Mouse (Mus musculus) MEL (cell line): ENCODE measurements around the gene Rad21l. TPM values are rescaled to one million over a fixed set of nuclear protein-coding genes. Genes with fewer than 3 reads are reported as not detected.

Experiments used
- DNase-seq: peaks from one replicate; pipeline ENCODE4 v3.0.0; 2011; ENCODE audit warnings: low read depth, low spot score
- H3K27ac ChIP-seq: 2 replicates; pipeline ENCODE4 v1.5.1; 2012; ENCODE audit warnings: low read depth, mild to moderate bottlenecking, control low read depth, low read length, moderate library complexity; ENCODE audit not compliant: control insufficient read depth
- H3K27me3 ChIP-seq, 2 experiments: fragments of 150-350 bp in 1 of 2; sonication (generic) in 1 of 2; 2 replicates each; pipeline ENCODE4 v1.6.1; 2012; ENCODE audit warnings: low read length in 2 of 2, mild to moderate bottlenecking in 2 of 2, improper control_type of control experiment in 1 of 2, moderate library complexity in 1 of 2; ENCODE audit not compliant: insufficient read depth in 2 of 2, control insufficient read depth in 1 of 2
- H3K36me3 ChIP-seq, 2 experiments: 2 replicates each; pipeline ENCODE4 v1.6.1; 2012 to 2014; ENCODE audit warnings: low read length in 2 of 2, improper control_type of control experiment in 1 of 2, inconsistent platforms in 1 of 2, mild to moderate bottlenecking in 1 of 2; ENCODE audit not compliant: insufficient read depth in 2 of 2, control insufficient read depth in 1 of 2
- H3K4me1 ChIP-seq, 2 experiments: fragments of 150-350 bp in 1 of 2; sonication (generic) in 1 of 2; 2 replicates each; pipeline ENCODE4 v1.6.1; 2012; ENCODE audit warnings: low read length in 2 of 2, improper control_type of control experiment in 1 of 2, mild to moderate bottlenecking in 1 of 2; ENCODE audit not compliant: insufficient read depth in 2 of 2, control insufficient read depth in 1 of 2
- H3K4me3 ChIP-seq, 2 experiments: fragments of 150-350 bp in 1 of 2; sonication (generic) in 1 of 2; 2 replicates each; pipeline ENCODE4 v1.5.1; 2012; ENCODE audit warnings: low read depth in 2 of 2, low read length in 2 of 2, mild to moderate bottlenecking in 2 of 2, moderate library complexity in 2 of 2, control low read depth in 1 of 2, improper control_type of control experiment in 1 of 2; ENCODE audit not compliant: control insufficient read depth in 1 of 2, insufficient read depth in 1 of 2
- H3K79me2 ChIP-seq: 2 replicates; pipeline ENCODE4 v1.6.1; 2012; ENCODE audit warnings: mild to moderate bottlenecking, low read length, moderate library complexity; ENCODE audit not compliant: control insufficient read depth, poor library complexity, insufficient read depth
- H3K9ac ChIP-seq: 2 replicates; pipeline ENCODE4 v1.6.1; 2012; ENCODE audit warnings: low read depth, mild to moderate bottlenecking, control low read depth, low read length, moderate library complexity; ENCODE audit not compliant: control insufficient read depth, poor library complexity, severe bottlenecking
- H3K9me3 ChIP-seq: fragments of 150-350 bp; sonication (generic); replicated peaks from 2 replicates; pipeline ENCODE4 v1.6.1; 2012; ENCODE audit warnings: mild to moderate bottlenecking, low read length, improper control_type of control experiment, moderate library complexity; ENCODE audit not compliant: insufficient read depth
- BHLHE40 ChIP-seq: IDR thresholded peaks from 2 replicates; pipeline ENCODE4 v1.6.1; 2012; ENCODE audit warnings: low read depth, mild to moderate bottlenecking, inconsistent platforms, low read length, improper control_type of control experiment, borderline replicate concordance
- CHD1 ChIP-seq: IDR thresholded peaks from 2 replicates; pipeline ENCODE4 v1.6.1; 2012; ENCODE audit warnings: low read depth, mild to moderate bottlenecking, inconsistent platforms, low read length, improper control_type of control experiment
- CHD2 ChIP-seq: IDR thresholded peaks from 2 replicates; pipeline ENCODE4 v1.6.1; 2011; ENCODE audit warnings: low read length, improper control_type of control experiment
- ELF1 ChIP-seq: IDR thresholded peaks from 2 replicates; pipeline ENCODE4 v1.6.1; 2014; ENCODE audit warnings: low read depth, mild to moderate bottlenecking, inconsistent platforms, low read length, improper control_type of control experiment, moderate library complexity
- EP300 ChIP-seq, 2 experiments: IDR thresholded peaks; 2 replicates each; pipeline ENCODE4 v1.6.1; 2011; ENCODE audit warnings: improper control_type of control experiment in 2 of 2, low read length in 2 of 2, low read depth in 1 of 2, mild to moderate bottlenecking in 1 of 2
- ETS1 ChIP-seq: IDR thresholded peaks from 2 replicates; pipeline ENCODE4 v1.6.1; 2012; ENCODE audit warnings: low read depth, mild to moderate bottlenecking, inconsistent platforms, low read length, improper control_type of control experiment, moderate library complexity
- GABPA ChIP-seq: IDR thresholded peaks from 2 replicates; pipeline ENCODE4 v1.6.1; 2012; ENCODE audit warnings: low read depth, mild to moderate bottlenecking, inconsistent platforms, low read length, improper control_type of control experiment, moderate library complexity
- GATA1 ChIP-seq: IDR thresholded peaks from 2 replicates; pipeline ENCODE4 v1.6.1; 2011; ENCODE audit warnings: low read depth, low read length, improper control_type of control experiment
- HCFC1 ChIP-seq: IDR thresholded peaks from 2 replicates; pipeline ENCODE4 v1.6.1; 2012; ENCODE audit warnings: low read depth, mild to moderate bottlenecking, inconsistent platforms, low read length, improper control_type of control experiment, moderate library complexity
- JUND ChIP-seq: IDR thresholded peaks from 2 replicates; pipeline ENCODE4 v1.6.1; 2011; ENCODE audit warnings: low read depth, mild to moderate bottlenecking, improper control_type of control experiment, low read length
- KAT2A ChIP-seq: conservative IDR thresholded peaks from 2 replicates; pipeline ENCODE4 v1.6.1; 2012; ENCODE audit warnings: low read depth, low read length, improper control_type of control experiment, inconsistent platforms
- MAX ChIP-seq: IDR thresholded peaks from 2 replicates; pipeline ENCODE4 v1.6.1; 2011; ENCODE audit warnings: low read length, improper control_type of control experiment
- MEF2A ChIP-seq: IDR thresholded peaks from 2 replicates; pipeline ENCODE4 v1.6.1; 2014; ENCODE audit warnings: low read depth, mild to moderate bottlenecking, inconsistent platforms, low read length, improper control_type of control experiment; ENCODE audit not compliant: poor library complexity, insufficient replicate concordance, severe bottlenecking; ENCODE audit errors: extremely low read depth
- MYB ChIP-seq: IDR thresholded peaks from 2 replicates; pipeline ENCODE4 v1.6.1; 2011; ENCODE audit warnings: mild to moderate bottlenecking, low read depth, low read length, improper control_type of control experiment
- MYC ChIP-seq: IDR thresholded peaks from 2 replicates; pipeline ENCODE4 v1.6.1; 2011; ENCODE audit warnings: low read depth, mild to moderate bottlenecking, low read length, improper control_type of control experiment, moderate library complexity
- NELFE ChIP-seq: IDR thresholded peaks from 2 replicates; pipeline ENCODE4 v1.6.1; 2011; ENCODE audit warnings: low read depth, low read length, improper control_type of control experiment
- NRF1 ChIP-seq: IDR thresholded peaks from 2 replicates; pipeline ENCODE4 v1.6.1; 2014; ENCODE audit warnings: low read depth, mild to moderate bottlenecking, inconsistent platforms, low read length, improper control_type of control experiment, moderate library complexity; ENCODE audit not compliant: poor library complexity, insufficient read depth, severe bottlenecking
- POLR2A ChIP-seq, 2 experiments: IDR thresholded peaks; 2 replicates each; pipeline ENCODE4 v1.6.1; 2011 to 2012; ENCODE audit warnings: low read length in 2 of 2, mild to moderate bottlenecking in 2 of 2, control low read depth in 1 of 2, improper control_type of control experiment in 1 of 2, low read depth in 1 of 2, moderate library complexity in 1 of 2; ENCODE audit not compliant: control insufficient read depth in 1 of 2, insufficient read depth in 1 of 2, poor library complexity in 1 of 2
- POLR2AphosphoS5 ChIP-seq: IDR thresholded peaks from 2 replicates; pipeline ENCODE4 v1.6.1; 2012; ENCODE audit warnings: low read depth, borderline replicate concordance, mild to moderate bottlenecking, inconsistent platforms, low read length, moderate library complexity, mixed read lengths
- RAD21 ChIP-seq: IDR thresholded peaks from 2 replicates; pipeline ENCODE4 v1.6.1; 2011; ENCODE audit warnings: mild to moderate bottlenecking, low read depth, low read length, improper control_type of control experiment
- RCOR1 ChIP-seq: IDR thresholded peaks from 2 replicates; pipeline ENCODE4 v1.6.1; 2012; ENCODE audit warnings: low read depth, mild to moderate bottlenecking, inconsistent platforms, low read length, improper control_type of control experiment
- SIN3A ChIP-seq: IDR thresholded peaks from 2 replicates; pipeline ENCODE4 v1.6.1; 2012; ENCODE audit warnings: low read length, improper control_type of control experiment, inconsistent platforms
- TAL1 ChIP-seq: IDR thresholded peaks from 2 replicates; pipeline ENCODE4 v1.6.1; 2012; ENCODE audit warnings: mild to moderate bottlenecking, inconsistent platforms, low read length, moderate library complexity, mixed read lengths
- TBP ChIP-seq: IDR thresholded peaks from 2 replicates; pipeline ENCODE4 v1.8.0; 2011; ENCODE audit warnings: low read depth, low read length, improper control_type of control experiment
- UBTF ChIP-seq: IDR thresholded peaks from 2 replicates; pipeline ENCODE4 v1.6.1; 2012; ENCODE audit warnings: low read depth, mild to moderate bottlenecking, inconsistent platforms, low read length, improper control_type of control experiment, moderate library complexity, borderline replicate concordance; ENCODE audit not compliant: insufficient read depth
- USF2 ChIP-seq, 2 experiments: IDR thresholded peaks; 2 replicates each; pipeline ENCODE4 v1.6.1; 2011 to 2012; ENCODE audit warnings: improper control_type of control experiment in 2 of 2, low read length in 2 of 2, borderline replicate concordance in 1 of 2, inconsistent platforms in 1 of 2, low read depth in 1 of 2, mild to moderate bottlenecking in 1 of 2; ENCODE audit not compliant: insufficient read depth in 1 of 2
- ZC3H11A ChIP-seq: IDR thresholded peaks from 2 replicates; pipeline ENCODE4 v1.6.1; 2012; ENCODE audit warnings: low read depth, mild to moderate bottlenecking, inconsistent platforms, low read length, improper control_type of control experiment
- ZKSCAN1 ChIP-seq: IDR thresholded peaks from 2 replicates; pipeline ENCODE4 v1.6.1; 2012; ENCODE audit warnings: low read depth, mild to moderate bottlenecking, inconsistent platforms, low read length, improper control_type of control experiment, moderate library complexity
- ZMIZ1 ChIP-seq: IDR thresholded peaks from 2 replicates; pipeline ENCODE4 v1.6.1; 2012; ENCODE audit warnings: low read depth, mild to moderate bottlenecking, inconsistent platforms, low read length, improper control_type of control experiment, moderate library complexity
- polyA plus RNA-seq, 2 experiments: library from polyadenylated mRNA; stranded (reverse) in 1 of 2; unstranded in 1 of 2; fragments of >175 nt in 1 of 2; fragments of >200 nt in 1 of 2; gene quantifications; 2 replicates each; pipeline versions ENCODE4 v1.2.1 to v1.2.4; 2012; ENCODE audit warnings: low replicate concordance in 2 of 2, low read depth in 1 of 2; ENCODE audit not compliant: insufficient read length in 2 of 2, insufficient read depth in 1 of 2, missing spikeins in 1 of 2
- total RNA-seq: library from RNA; depleted of rRNA; stranded (reverse); fragments of 300-350 nt; gene quantifications from 2 replicates; pipeline ENCODE4 v1.2.3, GENCODE M21; 2012

Rad21l gene
- total and polyA plus RNA-seq, 3 experiments = not detected

DNA sequence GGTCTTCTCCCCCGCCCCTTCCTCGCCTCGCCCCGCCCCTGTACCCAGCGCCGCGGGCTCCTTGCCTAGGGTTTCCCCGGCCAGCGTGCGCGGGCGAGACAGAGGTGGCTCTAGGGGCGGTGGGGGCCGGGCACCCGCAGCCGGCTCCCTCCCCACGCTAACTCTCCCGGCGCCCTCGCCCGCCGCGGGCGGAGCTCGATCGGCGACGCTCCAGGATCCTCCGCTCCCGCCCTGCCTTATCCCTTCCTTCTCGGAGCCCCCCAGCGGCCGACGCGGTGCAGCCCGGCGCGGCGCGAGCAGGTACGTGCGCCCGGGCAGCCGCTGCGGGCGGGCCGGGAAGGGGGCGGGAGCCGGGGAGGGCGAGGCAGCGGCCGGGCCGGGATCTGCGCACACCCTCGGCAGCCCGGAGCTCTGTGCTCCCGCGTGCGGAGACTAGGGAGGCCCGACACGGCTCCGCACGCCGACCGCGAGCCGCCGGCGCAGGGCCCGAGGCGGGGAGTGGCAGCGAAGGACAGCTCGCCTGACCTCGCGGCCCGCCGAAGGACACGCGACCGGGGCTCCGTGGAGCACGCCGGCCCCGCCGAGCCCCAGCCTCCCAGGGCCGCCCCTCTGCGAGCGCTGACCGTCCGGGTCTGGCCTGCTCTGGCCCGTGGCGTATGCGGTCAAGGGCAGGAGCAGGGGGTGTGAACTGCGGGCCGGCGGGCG is 34.0 kb upstream of the Rad21l start:
- no peak for DNase-seq
- Histone ChIP-seq H3K27me3 (no peaks in the 10 kb centered on the region), H3K9ac (no peak overlapping the region), H3K79me2 (no peaks in the 10 kb centered on the region), H3K4me3 (no peak overlapping the region), H3K9me3 (no peaks in the 10 kb centered on the region), H3K4me1 (no peaks in the 10 kb centered on the region), H3K36me3 (no peaks in the 10 kb centered on the region), H3K27ac (no peak overlapping the region)
- TF ChIP-seq MYB (no peak), MAX (no peak), ZC3H11A (no peak), TAL1 (no peak), KAT2A (no peak), TBP (no peak), ZMIZ1 (no peak), CHD2 (no peak), EP300 (IDR thresholded peaks at IDR 0.05; ENCODE audit: low read depth in 1 of 2, low read length in 2 of 2) (no peak), RAD21 (no peak), POLR2A (IDR thresholded peaks at IDR 0.05; ENCODE audit: control insufficient read depth in 1 of 2, insufficient read depth in 1 of 2, low read depth in 1 of 2, low read length in 2 of 2, poor library complexity in 1 of 2) (no peak), ZKSCAN1 (no peak), HCFC1 (no peak), GATA1 (no peak), SIN3A (no peak), NRF1 (no peak), ELF1 (no peak), MEF2A (no peak), UBTF (no peak)

DNA sequence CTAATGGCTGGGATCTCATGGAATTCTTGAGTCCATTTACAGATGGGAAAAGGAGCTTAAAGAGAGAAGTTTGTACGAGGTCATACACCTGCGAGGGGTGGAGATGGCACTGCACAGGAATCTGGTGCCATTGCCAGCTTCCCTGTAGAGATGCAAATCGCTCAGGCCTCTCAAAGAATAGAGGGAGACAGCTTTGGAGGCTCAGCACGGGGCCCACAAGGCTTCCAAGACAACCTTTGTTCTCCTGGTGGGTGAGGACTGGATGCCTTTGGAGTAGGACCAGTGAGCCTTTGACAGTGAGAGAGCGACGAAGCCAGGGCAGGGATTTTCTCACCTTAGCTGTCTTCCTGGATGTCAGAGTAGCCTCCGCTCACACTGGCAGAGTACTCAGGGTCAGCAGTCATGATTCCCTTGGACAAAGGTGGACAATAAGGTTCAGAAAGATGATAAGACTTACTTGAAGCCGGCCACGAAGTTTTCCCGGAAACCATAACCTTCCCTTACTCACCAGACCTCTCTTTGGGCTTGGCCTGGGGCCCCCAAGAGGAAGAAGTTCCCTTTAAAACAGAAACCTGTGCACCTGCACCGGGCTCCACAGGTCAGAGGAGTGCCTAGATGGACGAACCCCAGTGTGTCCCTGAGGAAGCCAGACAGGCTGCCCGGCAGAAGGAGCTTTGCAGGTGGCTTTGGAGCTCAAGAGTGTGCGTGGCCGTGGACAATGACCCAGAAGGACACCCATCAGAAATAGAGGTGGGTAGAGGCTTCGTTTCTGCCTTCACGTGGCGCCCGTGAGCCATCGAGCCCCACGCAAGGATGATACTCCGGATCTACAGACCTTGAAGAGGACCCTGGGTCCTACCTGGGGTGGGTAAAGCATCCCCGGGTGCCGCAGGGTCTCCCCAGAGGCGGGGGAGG is 33.2 kb upstream of the Rad21l start, which contains the start of gene Tmem74b:
TSS of gene Tmem74b (plus strand) at position 778 of the 915 bp plus-strand sequence.
- Histone ChIP-seq H3K27me3 (no peaks in the 10 kb centered on the region), H3K79me2 (no peaks in the 10 kb centered on the region), H3K9me3 (no peaks in the 10 kb centered on the region), H3K36me3 (no peaks in the 10 kb centered on the region), H3K9ac (no peak within 1 kb of the TSS), H3K4me3 (no peak within 1 kb of the TSS), H3K4me1 (no peaks in the 10 kb centered on the region), H3K27ac (no peak within 1 kb of the TSS)
- DNase-seq = no peak
- TF ChIP-seq USF2 (IDR thresholded peaks at IDR 0.05; ENCODE audit: borderline replicate concordance in 1 of 2, insufficient read depth in 1 of 2, low read depth in 1 of 2, low read length in 2 of 2) (no peak), NELFE (no peak), BHLHE40 (no peak), GATA1 (no peak), CHD1 (no peak), RCOR1 (no peak), ETS1 (no peak), CHD2 (no peak), NRF1 (no peak), KAT2A (no peak), GABPA (no peak), MYC (no peak), SIN3A (no peak), JUND (no peak), ZC3H11A (no peak), POLR2AphosphoS5 (no peak)
